Mouse (Mus musculus) heart, embryonic 15.5 days (tissue): Measurements from ENCODE around the gene Gm28363. TPM values are rescaled to one million over a fixed set of nuclear protein-coding genes. Genes with fewer than 3 reads are reported as not detected.
"Not testable (repeated sequence)": the region's sequence is repeated elsewhere in the genome, so short reads cannot be mapped to it uniquely, and the experiment has no call there.

ENCODE experiments used
- ATAC-seq: fragments of 200-750 bp; cut with Nextera tagmentation; replicated peaks from 2 replicates; pipeline ENCODE4 v1.8.0; 2017; ENCODE audit warnings: low read depth, moderate TSS enrichment; ENCODE audit not compliant: insufficient number of reproducible peaks, insufficient read depth, low FRiP score
- H3K27ac ChIP-seq: fragments of 300-500 bp; sonication (generic); 2 replicates; pipeline ENCODE4 v1.5.1; 2015; ENCODE audit warnings: mild to moderate bottlenecking, inconsistent platforms
- H3K27me3 ChIP-seq: fragments of 300-500 bp; sonication (generic); 2 replicates; pipeline ENCODE4 v1.6.1; 2015; ENCODE audit warnings: inconsistent platforms
- H3K36me3 ChIP-seq: fragments of 300-500 bp; sonication (generic); 2 replicates; pipeline ENCODE4 v1.6.1; 2015; ENCODE audit warnings: mild to moderate bottlenecking, inconsistent platforms
- H3K4me1 ChIP-seq: fragments of 300-500 bp; sonication (generic); replicated peaks from 2 replicates; pipeline ENCODE4 v1.6.1; 2015; ENCODE audit warnings: inconsistent platforms
- H3K4me2 ChIP-seq: fragments of 300-500 bp; sonication (generic); 2 replicates; pipeline ENCODE4 v1.6.1; 2015; ENCODE audit warnings: inconsistent platforms, mild to moderate bottlenecking, moderate library complexity
- H3K4me3 ChIP-seq: fragments of 300-500 bp; sonication (generic); 2 replicates; pipeline ENCODE4 v1.5.1; 2015; ENCODE audit warnings: mild to moderate bottlenecking, inconsistent platforms
- H3K9ac ChIP-seq: fragments of 300-500 bp; sonication (generic); 2 replicates; pipeline ENCODE4 v1.6.1; 2015; ENCODE audit warnings: mild to moderate bottlenecking, inconsistent platforms
- H3K9me3 ChIP-seq: fragments of 300-500 bp; sonication (generic); replicated peaks from 2 replicates; pipeline ENCODE4 v1.6.1; 2016; ENCODE audit warnings: inconsistent platforms
- WGBS: fragments of 180-500 bp; shearing (Covaris S2); methylation state at CpG from one replicate; pipeline ENCODE4 v1.1.7; 2015; ENCODE audit warnings: mixed read lengths; 5-methylcytosine and 5-hydroxymethylcytosine counted together
- polyA plus RNA-seq: library from polyadenylated mRNA; unstranded; fragments of >200 nt; fragmentation: Nextera tagmentation; extraction: Ambion mirVana; gene quantifications from 2 replicates; pipeline ENCODE4 v1.2.1, GENCODE M21; 2015

Gm28363 gene
- not detected in 2 replicates for polyA plus RNA-seq

DNA sequence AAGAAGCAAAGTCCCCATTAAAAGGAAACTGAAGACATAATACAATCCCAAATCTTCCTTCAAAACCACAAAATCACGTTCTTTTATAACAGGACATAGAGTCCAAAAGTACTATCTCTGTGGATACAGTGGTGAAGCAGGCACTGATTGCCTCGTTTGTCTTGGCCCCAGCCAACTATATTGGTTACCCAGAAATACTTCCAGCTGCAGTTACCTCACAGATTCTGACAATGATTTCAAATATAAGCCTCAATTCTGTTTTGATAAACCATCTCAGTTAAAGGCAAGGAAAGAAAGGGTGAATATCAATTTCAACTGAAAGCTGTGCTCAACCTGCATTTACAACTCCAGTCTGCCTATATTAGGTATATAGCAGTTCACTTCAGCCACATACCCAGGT lies at the start of gene Gm28363:
Gene Gm28363 (plus strand): TSS at position 301 of the 400 bp plus-strand sequence.
- H3K9me3 ChIP-seq, H3K4me1 ChIP-seq, H3K27me3 ChIP-seq, H3K4me2 ChIP-seq, H3K36me3 ChIP-seq, ATAC-seq, H3K9ac ChIP-seq, H3K27ac ChIP-seq, H3K4me3 ChIP-seq: not testable (repeated sequence)
- WGBS = 54% methylated on average over 2 of the region's 2 CpGs

DNA sequence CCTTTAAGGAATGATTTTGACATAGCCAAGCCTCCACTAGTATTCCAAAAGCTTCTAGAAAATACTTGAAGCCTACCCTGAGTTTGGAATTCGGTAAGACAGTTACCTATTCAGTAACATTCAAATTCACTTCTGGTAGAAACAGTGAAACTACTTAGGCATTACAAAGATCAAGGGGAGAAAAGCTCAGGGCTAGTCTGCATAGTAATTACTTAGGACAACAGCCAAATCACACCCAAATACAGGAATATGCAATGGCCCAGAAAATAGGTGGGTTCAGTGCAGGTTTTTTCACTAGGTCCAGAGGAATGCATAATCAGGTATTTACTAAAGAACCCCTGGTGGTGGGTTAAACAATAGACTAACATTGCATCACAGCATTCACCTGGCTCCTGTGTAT lies 46.7 kb upstream of the Gm28363 start:
- H3K36me3 ChIP-seq, H3K27me3 ChIP-seq, H3K4me1 ChIP-seq, H3K9me3 ChIP-seq, ATAC-seq, H3K27ac ChIP-seq, H3K4me2 ChIP-seq, H3K9ac ChIP-seq, H3K4me3 ChIP-seq: not testable (repeated sequence)
- 36% methylated on average over 1 of the region's 1 CpGs for WGBS

Other genes starting within 250 kb of the Gm28363 start
- gene B020011L13Rik, start 84.0 kb downstream of the Gm28363 start, polyA plus RNA-seq = not detected in 2 replicates
- gene Gm28360, start 132.9 kb downstream of the Gm28363 start, polyA plus RNA-seq = not detected in 2 replicates
- gene Gm28168, start 230.9 kb downstream of the Gm28363 start, polyA plus RNA-seq = not detected in 2 replicates